Mouse (Mus musculus) bone marrow, adult 2 months (tissue): ENCODE measurements around the gene Ilf2.

Experiments
- CTCF ChIP-seq: fragments of 200-500 bp; IDR thresholded peaks from 2 replicates; pipeline ENCODE4 v1.5.1; 2011; ENCODE audit warnings: low read length, control low read depth; ENCODE audit not compliant: control insufficient read depth, insufficient read depth
- POLR2A ChIP-seq: fragments of 200-500 bp; IDR thresholded peaks from 2 replicates; pipeline ENCODE4 v1.6.1; 2011; ENCODE audit warnings: low read depth, mild to moderate bottlenecking, control low read depth, low read length, borderline replicate concordance; ENCODE audit not compliant: control insufficient read depth

DNA sequence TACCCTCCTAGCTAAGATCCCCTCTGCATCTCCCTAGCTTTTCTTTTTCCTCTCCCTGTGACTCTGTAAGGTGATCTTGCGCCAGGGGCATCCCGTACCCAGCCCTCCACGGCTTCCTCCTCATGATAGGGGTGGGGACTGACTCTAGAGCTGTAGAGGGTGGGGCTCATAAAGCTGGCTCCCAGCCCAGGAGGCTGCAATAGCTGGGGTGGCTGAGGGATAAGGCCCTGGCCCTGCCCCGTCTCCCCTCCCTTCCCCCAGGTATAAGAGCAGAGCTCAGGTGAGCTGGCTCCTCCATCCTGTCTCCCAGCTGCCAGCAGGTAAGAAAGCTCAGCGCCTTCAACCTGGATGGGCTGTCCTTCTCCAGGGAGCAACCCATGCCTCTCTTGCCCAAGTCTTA is 50.7 kb downstream of the Ilf2 start, which contains the start of gene S100a14:
- TF ChIP-seq POLR2A: no peak
- TF ChIP-seq CTCF: no peak
